Mouse (Mus musculus): ENCODE measurements around the gene 1700029P11Rik. TPM values are rescaled to one million over a fixed set of nuclear protein-coding genes. Genes with fewer than 3 reads are reported as not detected.
A peak's percentile ranks its signal among the peaks of the same experiment; 100 is the strongest.

1700029P11Rik gene
- polyA plus RNA-seq, 1 experiment from 2014 or later: not detected

DNA sequence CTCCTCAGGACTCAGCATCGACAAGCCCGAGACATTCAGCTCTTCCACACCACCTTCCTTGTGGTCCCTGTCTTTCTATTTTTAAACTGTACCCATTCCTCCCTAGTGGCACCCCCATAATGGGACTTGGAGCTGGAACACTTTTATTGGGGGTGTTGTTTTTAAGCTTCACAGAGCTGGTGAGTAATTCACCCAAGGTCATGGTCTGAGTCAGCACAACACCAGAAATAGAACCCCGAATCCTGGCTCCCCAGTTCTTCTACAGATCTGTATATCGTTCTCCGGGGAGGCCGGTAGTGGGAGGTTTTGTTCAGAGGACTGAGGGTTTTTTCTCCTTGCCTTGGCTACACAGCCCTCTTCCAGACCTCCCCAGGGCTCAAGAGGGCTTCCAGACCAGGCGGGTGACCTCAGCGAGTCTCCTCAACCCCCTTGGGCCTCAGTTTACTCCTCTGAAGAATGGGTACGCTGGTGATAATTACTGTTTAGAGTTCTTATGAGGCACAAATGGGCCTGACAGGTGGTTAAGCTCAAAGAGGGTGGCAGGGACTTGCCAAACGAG is 41.1 kb upstream of the 1700029P11Rik start:
- H3K27ac ChIP-seq (replicated peaks; ENCODE audit: low read depth, low read length): no peak overlapping the region

DNA sequence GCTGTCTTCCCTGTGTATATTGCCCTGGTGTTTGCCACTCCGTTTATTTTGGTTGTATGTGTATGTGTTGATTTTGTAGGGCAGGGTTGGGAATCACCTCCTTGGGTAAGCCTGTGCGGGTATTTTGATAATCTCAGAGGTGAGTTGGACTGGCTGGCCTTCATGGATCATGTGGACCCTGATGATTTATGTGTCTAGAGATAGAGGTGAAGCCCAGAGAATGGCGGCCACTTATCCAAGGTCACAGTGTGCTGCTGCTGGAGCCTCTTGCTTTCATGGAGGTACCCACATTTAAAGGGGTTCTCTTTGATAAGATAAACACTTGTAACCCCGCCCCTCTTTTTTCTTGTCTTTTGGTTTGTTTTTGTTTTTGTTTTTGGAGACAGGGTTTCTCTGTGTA is 40.6 kb upstream of the 1700029P11Rik start:
- no peaks in the 10 kb centered on the region for H3K36me3 ChIP-seq (replicated peaks; ENCODE audit: control insufficient read depth, insufficient read depth, low read depth, low read length)
- H3K9me3 ChIP-seq (replicated peaks; ENCODE audit: control insufficient read depth, low read length): no peaks in the 10 kb centered on the region
- H3K9ac ChIP-seq (replicated peaks; ENCODE audit: low read length): no peak overlapping the region
- H3K27ac ChIP-seq (replicated peaks; ENCODE audit: low read depth, low read length): no peak overlapping the region
- DNase-seq (ENCODE audit: low spot score) (no peak), ATAC-seq (replicated peaks; ENCODE audit: insufficient number of reproducible peaks, low FRiP score, low TSS enrichment, low read depth) (no peak)
- no peak overlapping the region for H3K4me3 ChIP-seq (ENCODE audit: low read depth, low read length)
- H3K27me3 ChIP-seq (ENCODE audit: control insufficient read depth, insufficient read depth, low read length): no peaks in the 10 kb centered on the region; the same call in 1 of the 2 replicates
- no peak overlapping the region for H3K4me2 ChIP-seq (ENCODE audit: low read depth, low read length)
- 85% methylated on average over 4 of the region's 4 CpGs for WGBS
- H3K4me1 ChIP-seq (ENCODE audit: control insufficient read depth, insufficient read depth, low read length): peaks cover 9% of the 10 kb centered on the region

More for the DNA sequence above, 41.1 kb upstream of the 1700029P11Rik start:
- H3K36me3 ChIP-seq (replicated peaks; ENCODE audit: control insufficient read depth, insufficient read depth, low read depth, low read length): no peaks in the 10 kb centered on the region
- no peak overlapping the region for H3K4me2 ChIP-seq (ENCODE audit: low read depth, low read length)
- ATAC-seq (replicated peaks; ENCODE audit: insufficient number of reproducible peaks, low FRiP score, low TSS enrichment, low read depth) (no peak), DNase-seq (ENCODE audit: low spot score) (no peak)
- WGBS: 83% methylated on average over 10 of the region's 10 CpGs
- no peak overlapping the region for H3K4me3 ChIP-seq (ENCODE audit: low read depth, low read length)
- no peaks in the 10 kb centered on the region for H3K9me3 ChIP-seq (replicated peaks; ENCODE audit: control insufficient read depth, low read length)
- H3K27me3 ChIP-seq (ENCODE audit: control insufficient read depth, insufficient read depth, low read length): no peaks in the 10 kb centered on the region; the same call in 1 of the 2 replicates
- no peak overlapping the region for H3K9ac ChIP-seq (replicated peaks; ENCODE audit: low read length)
- peaks cover 9% of the 10 kb centered on the region for H3K4me1 ChIP-seq (ENCODE audit: control insufficient read depth, insufficient read depth, low read length)

DNA sequence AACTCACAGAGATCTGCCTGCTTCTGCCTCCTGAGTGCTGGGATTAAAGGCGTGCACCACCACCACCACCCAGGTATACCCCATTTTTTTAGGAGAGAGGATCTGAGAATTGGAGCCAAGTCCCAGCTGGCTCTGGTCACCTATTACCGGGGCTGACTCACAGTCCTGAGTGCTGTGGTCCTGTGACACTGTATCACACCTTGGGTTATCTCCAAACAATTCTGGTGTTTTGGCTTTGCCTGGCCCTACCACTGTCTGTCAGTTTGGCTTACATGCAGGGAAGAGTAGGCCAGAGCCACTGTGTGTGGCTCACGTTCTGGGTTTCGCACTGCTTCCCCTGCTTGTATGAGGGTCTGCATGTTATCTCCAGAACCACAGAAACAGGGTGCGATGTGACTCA is 40.1 kb upstream of the 1700029P11Rik start:
- 92% methylated on average over 5 of the region's 5 CpGs for WGBS
- H3K27ac ChIP-seq (replicated peaks; ENCODE audit: low read depth, low read length): no peak overlapping the region
- peaks cover 9% of the 10 kb centered on the region for H3K4me1 ChIP-seq (ENCODE audit: control insufficient read depth, insufficient read depth, low read length)
- no peak overlapping the region for H3K4me3 ChIP-seq (ENCODE audit: low read depth, low read length)
- H3K9ac ChIP-seq (replicated peaks; ENCODE audit: low read length): no peak overlapping the region
- DNase-seq (ENCODE audit: low spot score) (no peak), ATAC-seq (replicated peaks; ENCODE audit: insufficient number of reproducible peaks, low FRiP score, low TSS enrichment, low read depth) (no peak)
- H3K4me2 ChIP-seq (ENCODE audit: low read depth, low read length): no peak overlapping the region
- H3K36me3 ChIP-seq (replicated peaks; ENCODE audit: control insufficient read depth, insufficient read depth, low read depth, low read length): no peaks in the 10 kb centered on the region
- no peaks in the 10 kb centered on the region for H3K9me3 ChIP-seq (replicated peaks; ENCODE audit: control insufficient read depth, low read length)
- no peaks in the 10 kb centered on the region; the same call in 1 of the 2 replicates for H3K27me3 ChIP-seq (ENCODE audit: control insufficient read depth, insufficient read depth, low read length)

DNA sequence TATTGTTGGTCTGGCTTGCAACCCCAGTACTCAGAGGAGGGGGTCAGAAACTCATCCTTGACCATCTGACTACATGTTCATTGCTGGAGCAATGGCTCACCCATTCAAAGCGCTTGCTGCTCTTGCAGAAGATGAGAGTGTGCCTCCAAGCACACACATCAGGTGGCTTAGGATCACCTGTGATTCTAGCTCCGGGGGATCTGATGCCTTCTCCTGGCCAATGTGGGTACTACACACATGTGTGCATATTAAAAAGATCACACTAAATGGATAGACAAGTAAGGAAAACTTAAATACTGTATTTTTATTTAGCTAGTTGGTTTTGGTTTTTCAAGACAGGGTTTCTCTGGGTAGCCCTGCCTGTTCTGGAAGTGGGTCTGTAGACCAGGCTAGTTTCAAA is 39.3 kb upstream of the 1700029P11Rik start:
- DNase-seq (ENCODE audit: low spot score): no peak
- Histone ChIP-seq H3K36me3 (replicated peaks; ENCODE audit: control insufficient read depth, insufficient read depth, low read depth, low read length) (no peaks in the 10 kb centered on the region), H3K9ac (replicated peaks; ENCODE audit: low read length) (no peak overlapping the region), H3K27ac (replicated peaks; ENCODE audit: low read depth, low read length) (no peak overlapping the region), H3K4me1 (ENCODE audit: control insufficient read depth, insufficient read depth, low read length) (peaks cover 9% of the 10 kb centered on the region), H3K4me2 (ENCODE audit: low read depth, low read length) (no peak overlapping the region), H3K9me3 (replicated peaks; ENCODE audit: control insufficient read depth, low read length) (no peaks in the 10 kb centered on the region), H3K27me3 (ENCODE audit: control insufficient read depth, insufficient read depth, low read length) (no peaks in the 10 kb centered on the region; the same call in 1 of the 2 replicates), H3K4me3 (ENCODE audit: low read depth, low read length) (no peak overlapping the region)
- 86% methylated on average over 2 of the region's 2 CpGs for whole genome bisulfite sequencing
- ATAC-seq (replicated peaks; ENCODE audit: insufficient number of reproducible peaks, low FRiP score, low TSS enrichment, low read depth): no peak

DNA sequence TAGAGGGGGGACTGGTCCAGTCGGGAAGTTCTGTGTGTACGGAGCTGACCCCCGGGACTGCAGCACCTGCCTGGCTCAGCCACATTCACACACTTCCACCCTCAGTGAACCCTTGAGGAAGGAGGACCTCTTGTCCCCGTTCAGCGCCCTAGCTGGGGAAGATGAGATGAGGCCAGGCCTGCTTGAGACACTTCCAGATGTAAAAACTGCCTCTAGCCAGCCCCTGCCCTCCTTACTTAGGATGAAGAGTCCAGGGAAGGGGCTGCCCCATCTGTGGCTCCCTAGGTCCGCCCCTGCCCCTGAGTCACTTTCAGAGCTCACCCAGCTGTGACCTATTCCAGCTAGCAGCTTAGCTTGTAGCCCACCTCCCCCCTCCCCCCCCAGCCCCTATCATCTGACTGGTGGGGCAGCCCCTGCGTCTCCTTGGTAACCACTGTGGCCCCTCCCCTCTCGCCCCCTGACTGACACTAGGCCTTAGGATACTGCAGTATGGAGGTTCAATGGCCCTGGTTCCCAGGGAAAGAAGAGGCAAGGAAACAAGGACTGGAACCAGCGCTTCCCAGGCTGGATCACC is 37.1 kb upstream of the 1700029P11Rik start:
- Histone ChIP-seq H3K36me3 (replicated peaks; ENCODE audit: control insufficient read depth, insufficient read depth, low read depth, low read length) (no peaks in the 10 kb centered on the region), H3K27me3 (ENCODE audit: control insufficient read depth, insufficient read depth, low read length) (no peaks in the 10 kb centered on the region), H3K9ac (replicated peaks; ENCODE audit: low read length) (peak overlapping the region; percentile 28; the same call in 1 of the 2 replicates), H3K4me1 (ENCODE audit: control insufficient read depth, insufficient read depth, low read length) (peaks cover 4% of the 10 kb centered on the region), H3K27ac (replicated peaks; ENCODE audit: low read depth, low read length) (no peak overlapping the region), H3K9me3 (replicated peaks; ENCODE audit: control insufficient read depth, low read length) (no peaks in the 10 kb centered on the region), H3K4me3 (ENCODE audit: low read depth, low read length) (no peak overlapping the region), H3K4me2 (ENCODE audit: low read depth, low read length) (no peak overlapping the region)
- DNase-seq (ENCODE audit: low spot score) (peak; percentile 77), ATAC-seq (replicated peaks; ENCODE audit: insufficient number of reproducible peaks, low FRiP score, low TSS enrichment, low read depth) (peak; percentile 77)
- 9% methylated on average over 9 of the region's 9 CpGs for WGBS

DNA sequence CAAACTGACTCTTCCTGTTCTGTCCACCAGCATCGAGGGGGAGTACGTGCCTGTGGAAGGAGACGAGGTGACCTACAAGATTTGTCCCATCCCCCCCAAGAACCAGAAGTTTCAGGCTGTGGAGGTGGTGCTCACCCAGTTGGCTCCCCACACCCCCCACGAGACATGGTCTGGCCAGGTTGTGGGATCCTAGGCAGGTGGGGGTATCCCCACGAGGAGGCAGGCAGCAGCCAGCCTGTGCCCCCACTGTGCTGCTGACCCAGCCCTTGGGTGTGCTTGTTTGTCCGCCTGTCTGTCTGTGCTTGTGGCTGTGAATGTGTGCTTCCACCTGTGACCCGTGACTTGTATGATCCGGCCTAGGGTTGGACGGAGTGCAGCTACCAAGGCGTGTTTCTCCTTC is 31.3 kb upstream of the 1700029P11Rik start:
- Histone ChIP-seq H3K36me3 (replicated peaks; ENCODE audit: control insufficient read depth, insufficient read depth, low read depth, low read length) (no peaks in the 10 kb centered on the region; the same call in 1 of the 2 replicates), H3K4me2 (ENCODE audit: low read depth, low read length) (no peak overlapping the region), H3K4me3 (ENCODE audit: low read depth, low read length) (no peak overlapping the region), H3K27me3 (ENCODE audit: control insufficient read depth, insufficient read depth, low read length) (no peaks in the 10 kb centered on the region), H3K4me1 (ENCODE audit: control insufficient read depth, insufficient read depth, low read length) (no peaks in the 10 kb centered on the region), H3K9me3 (replicated peaks; ENCODE audit: control insufficient read depth, low read length) (no peaks in the 10 kb centered on the region), H3K9ac (replicated peaks; ENCODE audit: low read length) (no peak overlapping the region), H3K27ac (replicated peaks; ENCODE audit: low read depth, low read length) (no peak overlapping the region)
- ATAC-seq (replicated peaks; ENCODE audit: insufficient number of reproducible peaks, low FRiP score, low TSS enrichment, low read depth) (no peak), DNase-seq (ENCODE audit: low spot score) (no peak)
- WGBS: 88% methylated on average over 10 of the region's 10 CpGs

DNA sequence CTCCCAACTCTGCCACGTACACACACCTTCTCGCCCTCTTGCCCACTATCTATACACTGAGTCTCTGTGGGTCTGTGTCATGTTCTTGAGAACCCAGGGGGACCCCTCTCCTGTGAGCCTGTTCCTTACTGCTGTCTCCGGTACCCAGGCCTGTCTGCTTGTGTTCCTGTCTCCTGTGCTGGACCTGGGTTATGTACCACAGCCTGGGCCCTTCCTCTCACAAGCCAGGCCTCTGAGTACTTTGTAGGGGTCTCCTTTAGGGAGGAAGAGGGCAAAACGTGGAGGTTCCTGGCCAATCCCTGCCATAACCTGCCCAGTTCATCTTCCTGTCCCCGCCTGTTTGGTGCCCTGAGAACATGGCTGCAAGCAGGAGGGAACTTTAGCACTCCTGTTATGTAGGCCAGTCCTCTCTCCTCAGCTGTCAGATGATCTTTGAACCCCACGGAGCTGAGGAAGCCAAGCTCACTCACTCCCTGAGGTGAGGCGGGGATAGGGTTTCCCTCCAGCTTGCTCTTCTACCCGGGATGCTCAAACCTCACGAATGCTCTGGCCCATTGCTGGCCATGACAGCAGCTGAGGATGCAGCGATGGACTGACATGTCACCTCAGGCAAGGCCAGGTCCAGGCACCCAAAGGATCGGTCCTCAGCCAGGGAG is 30.7 kb upstream of the 1700029P11Rik start:
- H3K27me3 ChIP-seq (ENCODE audit: control insufficient read depth, insufficient read depth, low read length): no peaks in the 10 kb centered on the region
- DNase-seq (ENCODE audit: low spot score) (no peak), ATAC-seq (replicated peaks; ENCODE audit: insufficient number of reproducible peaks, low FRiP score, low TSS enrichment, low read depth) (no peak)
- 69% methylated on average over 11 of the region's 11 CpGs for WGBS
- no peak overlapping the region for H3K4me2 ChIP-seq (ENCODE audit: low read depth, low read length)
- no peak overlapping the region for H3K4me3 ChIP-seq (ENCODE audit: low read depth, low read length)
- no peaks in the 10 kb centered on the region; the same call in 1 of the 2 replicates for H3K36me3 ChIP-seq (replicated peaks; ENCODE audit: control insufficient read depth, insufficient read depth, low read depth, low read length)
- no peaks in the 10 kb centered on the region for H3K9me3 ChIP-seq (replicated peaks; ENCODE audit: control insufficient read depth, low read length)
- no peak overlapping the region for H3K27ac ChIP-seq (replicated peaks; ENCODE audit: low read depth, low read length)
- no peaks in the 10 kb centered on the region for H3K4me1 ChIP-seq (ENCODE audit: control insufficient read depth, insufficient read depth, low read length)
- H3K9ac ChIP-seq (replicated peaks; ENCODE audit: low read length): 0 out of 2 replicates have a peak overlapping the region, but pooled peaks have one; percentile 6

DNA sequence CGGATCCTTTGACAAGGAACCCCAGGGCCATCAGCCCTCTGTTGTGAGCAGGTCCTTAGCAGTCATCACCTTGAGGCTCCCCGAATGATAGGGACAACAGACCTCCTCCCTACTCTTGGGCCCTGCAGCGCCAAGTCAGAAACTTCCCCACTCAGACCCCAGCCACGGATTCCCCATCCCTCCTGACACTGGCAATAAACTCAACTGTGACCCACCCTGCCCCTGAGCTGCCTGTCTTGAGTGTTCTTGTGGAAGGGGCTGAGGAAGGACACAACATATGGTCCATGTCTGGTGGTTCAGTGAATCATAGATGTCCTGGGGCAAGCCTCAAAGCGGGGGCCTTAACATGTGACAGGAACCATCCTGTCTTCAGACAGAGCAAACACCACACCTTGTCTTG is 29.6 kb upstream of the 1700029P11Rik start:
- ATAC-seq (replicated peaks; ENCODE audit: insufficient number of reproducible peaks, low FRiP score, low TSS enrichment, low read depth) (no peak), DNase-seq (ENCODE audit: low spot score) (no peak)
- no peaks in the 10 kb centered on the region; the same call in 1 of the 2 replicates for H3K36me3 ChIP-seq (replicated peaks; ENCODE audit: control insufficient read depth, insufficient read depth, low read depth, low read length)
- H3K9ac ChIP-seq (replicated peaks; ENCODE audit: low read length): no peak overlapping the region
- H3K4me3 ChIP-seq (ENCODE audit: low read depth, low read length): no peak overlapping the region
- no peaks in the 10 kb centered on the region for H3K4me1 ChIP-seq (ENCODE audit: control insufficient read depth, insufficient read depth, low read length)
- no peak overlapping the region for H3K27ac ChIP-seq (replicated peaks; ENCODE audit: low read depth, low read length)
- WGBS: 82% methylated on average over 5 of the region's 5 CpGs
- no peaks in the 10 kb centered on the region for H3K9me3 ChIP-seq (replicated peaks; ENCODE audit: control insufficient read depth, low read length)
- no peak overlapping the region for H3K4me2 ChIP-seq (ENCODE audit: low read depth, low read length)
- no peaks in the 10 kb centered on the region for H3K27me3 ChIP-seq (ENCODE audit: control insufficient read depth, insufficient read depth, low read length)
